Mouse (Mus musculus) CD4-positive, CD25-positive, alpha-beta regulatory T cell, adult 9 weeks (primary cell): ENCODE results near the gene Pou2f1. TPM values are rescaled to one million over a fixed set of nuclear protein-coding genes. Genes with fewer than 3 reads are reported as not detected.

ENCODE experiments used
- polyA plus RNA-seq: library from polyadenylated mRNA; unstranded; fragments of 100-300 nt; shearing (Covaris generic); gene quantifications from one replicate; pipeline ENCODE4 v1.2.1, GENCODE M21; 2017

The Pou2f1 gene
- 31.1 TPM for polyA plus RNA-seq

GRCm38 (mm10) chr1:166002520-166003155 is at the start of gene Pou2f1:
Pou2f1 (minus strand) TSS chr1:166002678.

Other genes starting within 250 kb of the Pou2f1 start
- 22.1 TPM for gene Creg1, start 238.9 kb downstream of the Pou2f1 start, polyA plus RNA-seq
- 494 TPM for gene Cd247, start 214.0 kb downstream of the Pou2f1 start, polyA plus RNA-seq
- gene Dusp27, start 125.2 kb upstream of the Pou2f1 start, polyA plus RNA-seq = not detected
- gene Gpa33, start 127.6 kb upstream of the Pou2f1 start, polyA plus RNA-seq = not detected
- not detected for gene Mael, start 236.1 kb upstream of the Pou2f1 start, polyA plus RNA-seq